In genomic region chr2:167062965-167063880, GRCm38 (mm10) we compare ENCODE assay signal across 7 mouse cellular contexts. TPM values are rescaled to one million over a fixed set of nuclear protein-coding genes. Genes with fewer than 3 reads are reported as not detected.
DNase-seq lines count a peak whose midpoint lies in the region; ATAC-seq lines count a peak whose summit lies in the region.

Znfx1 (minus strand) TSS chr2:167063015.

- H3K27me3 ChIP-seq in intestine, embryonic 15.5 days (replicated peaks) = no peaks in the 10 kb centered on the region
- H3K27me3 ChIP-seq in midbrain, embryonic 10.5 days (ENCODE audit: low read depth, poor library complexity, severe bottlenecking) = no peaks in the 10 kb centered on the region

- intact Hi-C loops in gastrocnemius, postnatal 36 days (cut with DNase I) = loop anchor here (5.0 kb wide), 1 partner anchor 359 kb away; the partner anchor contains the start of gene Slc9a8
- intact Hi-C loops in left cerebral cortex, postnatal 25 days (cut with DNase I) = loop anchor here (5.0 kb wide), 1 partner anchor 359 kb away; the partner anchor contains the start of gene Slc9a8

- peak within 1 kb of the TSS; percentile 75 for H3K4me2 ChIP-seq in intestine, embryonic 15.5 days (replicated peaks)

- H3K36me3 ChIP-seq in intestine, embryonic 15.5 days = peaks cover 16% of the 10 kb centered on the region; the same call in 1 of the 2 replicates
- H3K36me3 ChIP-seq in midbrain, embryonic 10.5 days = peaks cover 49% of the 10 kb centered on the region

- peak within 1 kb of the TSS; percentile 93 for H3K27ac ChIP-seq in intestine, embryonic 15.5 days
- peak within 1 kb of the TSS; percentile 98 for H3K27ac ChIP-seq in midbrain, embryonic 10.5 days (replicated peaks)

- ATAC-seq in intestine, embryonic 15.5 days = peak; percentile 92

- DNase-seq in adrenal gland, adult 18-20 months (ENCODE audit: low spot score in 2 of 2) = peak; percentile 97
- peak; percentile 97 for DNase-seq in embryo, embryonic 11 days
- peak; percentile 95 to 97 for DNase-seq in gastrocnemius, postnatal 36 days
- peak; percentile 97 for DNase-seq in left cerebral cortex, postnatal 25 days (ENCODE audit: low spot score in 2 of 2)
- DNase-seq in midbrain, embryonic 10.5 days (ENCODE audit: low spot score) = peak; percentile 97
- DNase-seq in right cerebral cortex, postnatal 4 days = peak; percentile 99

- no peaks in the 10 kb centered on the region for H3K9me3 ChIP-seq in intestine, embryonic 15.5 days
- H3K9me3 ChIP-seq in midbrain, embryonic 10.5 days (replicated peaks) = no peaks in the 10 kb centered on the region

- WGBS in intestine, embryonic 15.5 days = under 1% methylated on average over 57 of the region's 57 CpGs
- WGBS in midbrain, embryonic 10.5 days = under 1% methylated on average over 57 of the region's 57 CpGs

- peak within 1 kb of the TSS; percentile 82 for H3K9ac ChIP-seq in intestine, embryonic 15.5 days

- peaks cover 32% of the 10 kb centered on the region for H3K4me1 ChIP-seq in intestine, embryonic 15.5 days (replicated peaks)
- H3K4me1 ChIP-seq in midbrain, embryonic 10.5 days = peaks cover 42% of the 10 kb centered on the region

- peak within 1 kb of the TSS; percentile 75 for H3K4me3 ChIP-seq in intestine, embryonic 15.5 days (replicated peaks)
- peak within 1 kb of the TSS; percentile 82 for H3K4me3 ChIP-seq in midbrain, embryonic 10.5 days

RNA-seq across cellular contexts. Expression of gene Znfx1, which starts in this region (rescaled TPM):
- 10 to 100 TPM; 56.3 to 72.9 TPM for total RNA-seq in adrenal gland, adult 18-20 months (2021)
- total RNA-seq in gastrocnemius, postnatal 36 days (2021) = 10 to 100 TPM; 19.0 to 20.7 TPM
- 7.7 and 7.8 TPM in 2 replicates for polyA plus RNA-seq in intestine, embryonic 15.5 days (2015; fragmentation: Nextera tagmentation; extraction: Ambion mirVana)
- total RNA-seq in left cerebral cortex, postnatal 25 days (2021) = 10 to 100 TPM; 63.5 to 70.3 TPM
- 5.5 and 7.0 TPM in 2 replicates for polyA plus RNA-seq in midbrain, embryonic 10.5 days (2016; fragmentation: Nextera tagmentation; extraction: Ambion mirVana)

Comparison
In these comparisons a context has a peak if more than half of its experiments do, and no peak if none do; other contexts are left out.
1. Peak in every context shown above with its lines: DNase-seq, ATAC-seq, H3K4me3 ChIP-seq and H3K27ac ChIP-seq.